Mouse (Mus musculus) monocyte, adult 5-6 weeks (primary cell): Measurements from ENCODE around the gene Abl1. TPM values are rescaled to one million over a fixed set of nuclear protein-coding genes. Genes with fewer than 3 reads are reported as not detected.

ENCODE experiments used
- ATAC-seq: fragments of 153-309, 156-312 bp; replicated peaks from 2 replicates; pipeline ENCODE4 v1.8.0; 2017; ENCODE audit warnings: mild to moderate bottlenecking; ENCODE audit not compliant: low TSS enrichment, insufficient number of reproducible peaks, severe bottlenecking, poor library complexity, low FRiP score
- total RNA-seq: library from RNA; stranded (forward); fragments of 200-1000, 200-491, 200-594 nt; gene quantifications from 3 replicates; pipeline ENCODE4 v1.2.3, GENCODE M21; 2017

Abl1 gene
- total RNA-seq, 1 experiment from 2014 or later, result 22.7 TPM

DNA sequence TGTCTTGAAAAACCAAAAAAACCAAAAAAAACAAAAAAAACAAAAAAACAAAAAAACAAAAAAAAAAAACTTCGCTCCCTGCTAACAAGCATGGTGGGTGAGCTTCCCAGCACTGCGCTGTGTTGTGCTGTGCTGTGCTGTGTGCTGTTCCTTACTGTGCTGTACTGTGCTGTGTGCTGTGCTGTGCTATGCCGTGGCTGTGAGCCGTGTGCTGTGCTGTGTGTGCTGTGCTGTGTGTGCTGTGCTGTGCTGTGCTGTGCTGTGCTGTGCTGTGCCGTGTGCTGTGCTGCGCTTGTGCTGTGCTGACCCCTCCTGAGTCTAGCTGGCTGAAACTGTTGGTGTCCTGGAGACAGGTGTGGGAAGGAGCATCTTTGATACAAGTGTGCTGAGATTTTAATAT is 78.9 kb downstream of the Abl1 start:
- ATAC-seq, result no peak

DNA sequence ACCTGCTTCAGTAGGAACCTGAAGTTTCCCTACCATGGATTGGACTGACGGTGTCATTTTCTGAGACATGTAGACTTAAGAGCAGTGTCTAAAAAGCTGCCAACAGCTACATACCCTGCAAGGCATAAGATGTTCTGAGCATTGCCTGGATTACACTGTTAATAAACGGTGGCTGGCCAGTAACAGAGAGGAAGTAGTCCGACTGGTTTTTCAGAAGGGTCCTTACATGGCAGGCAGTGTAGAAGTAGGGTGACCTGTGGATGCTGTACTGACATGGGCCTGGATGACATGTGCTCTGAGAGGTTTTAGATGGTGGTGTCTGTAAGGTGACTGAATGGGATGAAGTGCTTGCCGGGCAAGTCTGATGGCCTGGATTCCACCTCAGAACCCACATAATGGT is 79.6 kb downstream of the Abl1 start:
- no peak for ATAC-seq

DNA sequence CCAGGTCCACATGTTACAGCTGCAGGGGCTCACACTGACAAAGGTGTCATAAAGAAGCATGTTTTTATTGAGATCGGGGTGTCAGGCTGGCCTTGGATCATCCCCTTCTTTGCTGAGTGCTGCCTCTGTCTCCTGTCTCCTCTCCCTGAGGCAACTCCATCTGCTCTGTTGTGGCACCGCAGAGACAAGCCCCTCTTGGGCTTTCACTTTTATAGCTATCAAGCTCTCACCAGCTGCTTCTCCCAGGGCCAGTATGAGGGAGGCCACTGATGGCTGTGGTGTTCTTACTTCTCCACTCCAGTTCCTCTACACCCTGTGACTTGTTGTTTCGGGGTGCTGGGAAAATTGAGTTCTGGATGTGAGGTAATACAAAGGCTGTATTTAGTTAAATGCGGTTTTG is 80.9 kb downstream of the Abl1 start:
- peak; percentile 33; the same call in 1 of the 2 replicates for ATAC-seq

DNA sequence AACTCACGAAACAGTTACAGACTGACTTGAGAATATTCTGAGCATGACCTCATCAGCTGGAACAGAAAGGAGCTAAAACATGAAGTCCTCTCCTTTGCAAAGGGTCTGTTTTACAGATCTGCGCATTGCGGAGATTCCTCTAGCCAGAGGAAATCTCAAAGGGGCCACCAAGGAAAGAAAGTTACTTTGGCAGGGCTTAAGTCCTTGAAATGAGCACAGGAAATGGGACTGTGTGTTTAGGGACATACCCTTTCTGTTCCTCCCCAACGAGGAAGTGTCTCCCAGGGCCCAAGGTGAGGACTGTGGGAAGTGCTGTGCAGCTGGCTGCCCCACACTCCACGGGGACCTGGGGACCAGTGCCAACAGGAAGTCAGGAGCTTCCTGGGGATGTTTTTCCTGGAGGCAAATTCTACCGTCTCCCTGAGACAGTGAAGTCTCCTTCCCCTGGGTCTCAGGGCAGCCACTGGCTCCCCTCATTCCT is 81.5 kb downstream of the Abl1 start:
- peak; percentile 27; the same call in 1 of the 2 replicates for ATAC-seq

DNA sequence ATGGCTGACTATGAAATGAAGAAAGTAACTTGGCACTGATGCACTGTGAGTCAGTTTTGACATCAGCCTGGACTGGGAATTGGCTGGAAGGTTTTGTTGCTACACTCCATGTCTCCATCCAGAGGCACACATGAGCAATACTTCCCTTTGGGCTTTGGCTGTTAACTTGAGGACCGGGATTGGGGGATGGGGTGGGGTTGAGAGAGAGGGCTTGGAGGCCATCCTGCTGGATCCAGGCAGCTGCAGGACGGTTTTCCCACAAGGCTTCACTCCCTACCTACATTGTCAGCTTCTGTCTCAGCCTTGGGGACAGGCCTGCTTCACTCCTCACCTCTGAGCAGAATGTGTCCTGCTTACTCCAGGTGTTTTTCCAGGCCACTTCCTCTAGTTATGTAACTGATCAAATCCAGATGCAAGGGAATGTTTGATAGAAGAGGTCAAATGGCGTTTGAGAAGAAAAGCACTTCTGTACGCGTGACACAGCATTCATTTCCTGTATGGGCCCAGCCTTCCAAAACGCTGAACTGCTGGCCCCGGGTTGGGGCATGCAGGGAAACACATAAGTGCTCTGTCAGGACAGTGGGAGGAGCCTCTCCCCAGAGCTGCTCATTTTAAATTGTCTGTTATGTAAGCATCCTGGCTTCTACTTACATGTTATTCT is 82.7 kb downstream of the Abl1 start:
- ATAC-seq, result peak; percentile 84

DNA sequence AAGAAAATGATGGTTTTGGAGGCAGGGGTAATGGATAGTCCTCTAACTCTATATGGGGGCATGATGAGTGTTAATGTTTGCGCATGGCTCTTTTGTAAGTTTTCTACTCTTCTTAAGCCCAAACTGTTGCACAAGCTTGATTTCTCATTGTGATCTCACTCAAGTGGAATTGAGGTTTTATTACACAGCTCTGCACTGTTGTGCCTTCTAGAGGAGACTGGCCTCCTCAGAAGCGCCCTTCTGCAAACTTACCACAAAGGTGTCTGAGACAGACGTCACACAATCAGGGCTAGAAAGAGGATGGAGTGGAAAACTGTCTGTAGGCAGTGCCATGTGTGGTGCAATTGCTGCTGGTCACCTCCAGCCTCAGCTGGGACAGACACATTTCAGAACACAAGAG is 88.3 kb downstream of the Abl1 start:
- ATAC-seq, result no peak

DNA sequence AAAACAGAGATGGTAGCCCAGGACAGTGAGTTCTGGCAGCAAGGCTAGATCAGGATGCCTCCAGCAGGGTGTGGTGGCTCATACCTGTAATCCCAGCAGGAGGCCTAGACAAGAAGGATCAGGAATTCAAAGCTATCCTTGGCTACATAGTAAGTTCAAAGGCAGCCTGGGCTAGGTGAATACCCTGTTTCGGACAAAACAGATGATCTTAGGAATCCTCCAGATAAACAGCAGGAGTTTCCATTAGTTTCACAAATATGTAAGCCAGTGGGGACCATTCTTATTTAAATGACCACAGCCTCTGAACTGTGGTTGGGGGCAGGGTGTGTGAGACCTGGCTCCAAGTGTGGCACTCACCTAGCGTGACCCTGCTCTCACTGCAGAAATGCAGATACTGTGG is 91.1 kb downstream of the Abl1 start:
- no peak for ATAC-seq

DNA sequence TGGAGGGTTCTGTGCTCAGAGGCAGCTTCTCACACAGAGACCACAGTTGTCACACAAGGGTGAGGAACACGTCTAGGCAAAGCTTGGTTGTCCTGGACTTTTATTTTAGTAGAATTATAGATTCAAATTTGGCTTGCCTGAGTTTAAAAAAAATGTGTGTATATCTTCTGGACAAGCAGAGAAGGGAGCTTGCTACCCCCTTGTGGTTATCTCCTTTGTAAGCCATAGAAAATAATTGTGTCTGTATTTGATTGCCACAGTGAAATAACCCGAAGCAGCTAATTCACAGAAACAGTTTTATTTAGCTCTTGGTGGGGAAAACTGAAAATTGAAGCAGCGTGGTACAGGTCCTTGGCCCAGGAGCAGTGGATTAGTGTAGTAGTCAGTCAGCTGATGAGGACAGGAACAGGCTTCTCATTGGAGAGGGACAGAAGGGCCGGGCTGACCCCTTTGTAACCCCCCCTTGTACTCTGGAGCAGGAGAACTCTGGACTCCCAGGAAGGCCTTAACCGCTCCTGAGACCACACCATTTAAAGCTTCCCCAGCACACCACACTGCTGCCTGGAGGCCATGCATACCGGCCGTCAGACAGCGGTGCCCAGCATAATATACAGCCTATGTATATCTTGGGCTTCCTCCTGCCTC is 94.9 kb downstream of the Abl1 start:
- ATAC-seq, result no peak

DNA sequence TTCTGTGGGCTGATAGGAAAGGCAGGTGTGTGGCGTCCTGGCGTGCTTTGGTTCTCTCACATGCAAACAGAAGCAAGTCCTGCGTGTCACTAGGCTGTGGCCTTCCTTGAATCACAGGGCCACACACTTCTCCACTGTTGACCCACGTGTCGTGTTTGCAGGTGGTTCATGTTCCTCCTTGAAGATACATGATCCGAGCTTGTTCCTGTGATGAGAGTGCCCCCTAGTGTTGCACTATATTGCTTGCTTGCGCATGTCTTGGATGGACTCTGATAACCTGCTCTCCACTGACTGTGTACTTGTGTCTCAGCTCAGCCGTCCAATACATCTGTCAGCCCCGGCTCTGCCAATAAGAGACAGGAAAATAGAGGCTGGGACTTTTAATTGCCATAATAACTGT is 96.9 kb downstream of the Abl1 start:
- ATAC-seq, result peak; percentile 86

DNA sequence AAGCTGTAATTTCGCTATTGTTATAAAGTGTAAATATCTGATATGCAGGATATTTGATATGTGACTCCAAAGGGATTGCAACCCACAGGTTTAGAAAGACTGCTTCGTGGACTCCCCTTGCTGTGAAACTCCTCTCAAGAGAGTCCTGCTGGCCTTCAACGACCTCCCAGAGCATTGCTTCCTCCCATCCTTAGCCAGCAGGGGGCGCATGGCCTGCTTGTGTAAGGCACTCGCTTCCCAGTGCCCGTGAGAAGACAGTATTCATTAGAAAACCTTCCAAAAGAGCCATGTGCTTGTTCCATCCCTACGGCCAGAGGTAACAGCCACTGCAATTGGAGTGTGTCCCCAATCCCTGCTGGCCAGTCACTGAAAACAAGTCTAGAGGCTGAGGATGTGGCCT is 98.9 kb downstream of the Abl1 start:
- 0 out of 2 replicates have a peak, but pooled peaks have one; percentile 53 for ATAC-seq

DNA sequence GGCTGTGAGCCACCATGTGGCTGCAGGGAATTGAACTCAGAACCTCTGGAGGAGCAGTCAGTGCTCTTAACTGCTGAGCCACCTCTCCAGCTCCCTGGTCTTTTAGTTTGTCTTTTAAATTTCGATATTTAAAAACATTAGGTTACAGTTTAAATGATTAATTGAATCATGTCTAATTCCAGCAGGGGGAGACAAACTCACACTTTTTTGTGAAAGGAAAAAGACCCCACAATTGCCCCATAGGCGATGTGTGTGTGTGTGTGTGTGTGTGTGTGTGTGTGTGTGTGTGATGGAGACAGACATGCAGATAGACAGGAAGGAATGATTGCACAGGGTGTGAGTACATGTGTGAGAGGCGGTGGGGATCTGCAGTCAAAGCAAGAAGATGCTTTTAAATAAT is 100.1 kb downstream of the Abl1 start:
- no peak for ATAC-seq

DNA sequence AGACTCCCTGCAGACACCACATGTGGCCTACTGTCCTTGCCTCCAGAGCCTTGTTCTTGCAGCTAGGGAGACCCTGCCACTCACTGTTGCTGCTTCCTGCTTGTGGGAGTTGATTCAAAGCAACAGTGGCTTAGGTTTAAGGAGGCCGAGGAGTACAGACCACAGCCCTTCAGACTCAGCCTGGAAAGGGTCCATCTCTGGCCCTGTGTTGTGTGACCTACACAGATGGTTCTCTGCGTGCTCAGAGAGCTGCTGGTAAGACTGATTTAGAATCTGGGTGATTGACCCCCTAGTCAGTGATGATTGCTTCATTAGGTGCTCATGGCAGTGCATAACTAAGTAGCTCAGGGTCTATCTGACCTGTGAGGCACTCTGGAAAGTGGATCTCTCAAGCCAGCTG is 101.0 kb downstream of the Abl1 start:
- no peak for ATAC-seq

DNA sequence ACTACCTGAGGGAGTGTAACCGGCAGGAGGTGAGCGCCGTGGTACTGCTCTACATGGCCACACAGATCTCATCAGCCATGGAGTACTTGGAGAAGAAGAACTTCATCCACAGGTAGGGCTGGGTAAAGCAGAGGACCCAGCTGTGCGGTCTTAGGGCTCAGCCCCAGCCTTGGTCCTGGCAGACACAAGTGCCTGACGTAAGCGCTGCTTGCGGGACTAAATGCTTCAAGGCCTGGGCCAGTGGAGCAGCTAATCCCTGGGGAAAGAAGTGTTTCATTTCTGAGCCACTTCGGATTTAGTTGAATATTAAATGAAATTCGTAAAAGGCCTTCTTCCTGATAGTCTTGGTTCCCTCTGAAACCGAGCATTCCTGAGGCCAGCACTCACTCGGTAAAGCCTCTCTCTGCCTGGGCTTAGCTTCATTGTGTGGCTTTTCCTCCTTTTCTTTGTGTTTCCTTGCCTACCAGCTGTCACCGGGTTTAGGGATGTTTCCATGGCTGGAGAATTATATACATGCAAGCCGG is 102.6 kb downstream of the Abl1 start:
- no peak for ATAC-seq

DNA sequence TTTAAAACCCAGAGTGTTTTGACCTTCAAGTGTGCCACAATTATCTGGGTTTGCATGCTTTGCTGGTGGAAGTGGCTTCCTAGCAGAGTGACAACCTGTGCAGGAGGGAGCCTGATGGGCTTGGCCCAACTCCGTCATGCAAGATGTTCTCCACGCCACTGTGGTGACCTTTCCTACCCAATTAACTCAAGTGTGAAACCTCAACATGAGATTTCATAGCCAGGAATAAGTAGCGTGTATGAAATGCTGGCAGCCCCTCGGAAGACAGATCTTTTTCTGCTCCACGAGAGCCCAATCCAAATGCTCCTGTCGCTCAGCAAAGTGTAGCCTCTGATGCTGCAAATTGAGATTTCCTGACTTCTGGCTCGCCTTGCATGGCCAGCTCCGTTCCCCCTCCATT is 103.1 kb downstream of the Abl1 start:
- ATAC-seq, result no peak

DNA sequence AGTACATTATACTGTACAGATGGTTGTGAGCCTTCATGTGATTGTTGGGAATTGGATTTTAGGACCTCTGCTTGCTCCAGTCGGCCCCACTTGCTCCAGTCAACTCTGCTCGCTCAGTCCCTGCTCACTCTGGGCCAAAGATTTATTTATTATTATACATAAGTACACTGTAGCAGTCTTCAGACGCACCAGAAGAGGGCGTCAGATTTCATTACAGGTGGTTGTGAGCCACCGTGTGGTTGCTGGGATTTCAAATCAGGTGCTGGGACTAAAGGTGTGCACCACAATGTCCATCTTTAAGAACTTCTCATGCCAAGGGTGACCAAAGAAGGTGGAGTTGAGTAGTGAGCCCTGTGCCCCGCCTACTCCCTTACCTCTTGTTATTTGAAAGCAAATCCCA is 104.4 kb downstream of the Abl1 start:
- ATAC-seq, result no peak

DNA sequence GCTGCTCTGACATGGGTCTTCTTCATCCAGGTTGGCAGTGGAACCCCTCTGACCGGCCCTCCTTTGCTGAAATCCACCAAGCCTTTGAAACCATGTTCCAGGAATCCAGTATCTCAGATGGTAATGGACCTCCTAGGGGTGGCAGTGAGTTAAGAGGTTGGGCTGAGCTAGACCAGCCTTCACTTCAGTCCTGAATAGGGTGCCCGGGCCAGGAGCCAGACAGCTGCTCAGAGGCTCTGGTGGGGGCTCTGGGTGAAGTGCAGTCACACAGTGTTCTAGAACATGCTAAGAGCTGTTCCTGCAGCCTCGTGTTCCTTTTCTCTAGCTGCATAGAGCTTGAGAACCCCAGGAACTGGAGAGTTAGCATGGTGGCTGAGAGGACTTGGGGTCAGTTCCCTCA is 108.8 kb downstream of the Abl1 start:
- no peak for ATAC-seq

DNA sequence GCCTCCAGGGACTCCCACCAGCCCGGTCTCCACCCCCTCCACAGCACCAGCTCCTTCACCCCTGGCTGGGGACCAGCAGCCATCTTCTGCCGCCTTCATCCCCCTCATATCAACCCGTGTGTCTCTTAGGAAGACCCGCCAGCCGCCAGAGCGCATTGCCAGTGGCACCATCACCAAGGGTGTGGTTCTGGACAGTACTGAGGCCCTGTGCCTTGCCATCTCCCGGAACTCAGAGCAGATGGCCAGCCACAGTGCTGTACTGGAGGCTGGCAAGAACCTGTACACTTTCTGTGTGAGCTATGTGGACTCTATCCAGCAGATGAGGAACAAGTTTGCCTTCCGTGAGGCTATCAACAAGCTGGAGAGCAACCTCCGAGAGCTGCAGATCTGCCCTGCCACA is 113.2 kb downstream of the Abl1 start:
- no peak for ATAC-seq

DNA sequence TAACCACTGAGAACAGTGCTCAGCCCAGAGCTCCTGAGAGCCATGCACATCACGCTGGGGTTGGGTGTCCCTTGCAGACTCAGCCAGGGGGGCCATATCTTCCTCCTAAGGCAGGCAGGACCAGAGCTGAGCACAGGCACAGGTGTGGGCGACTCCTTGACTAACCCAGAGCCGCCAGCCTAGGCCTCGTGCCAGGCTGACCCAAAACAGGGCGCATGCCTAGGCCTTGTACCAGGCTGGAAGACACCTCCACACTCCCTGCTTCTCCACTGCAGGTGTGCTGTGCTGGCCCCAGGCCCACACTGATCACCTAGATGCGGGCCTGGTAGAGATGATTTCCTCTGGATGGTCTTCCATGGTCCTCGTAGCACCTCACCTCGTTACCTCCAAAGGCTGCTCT is 114.6 kb downstream of the Abl1 start:
- ATAC-seq, result no peak

DNA sequence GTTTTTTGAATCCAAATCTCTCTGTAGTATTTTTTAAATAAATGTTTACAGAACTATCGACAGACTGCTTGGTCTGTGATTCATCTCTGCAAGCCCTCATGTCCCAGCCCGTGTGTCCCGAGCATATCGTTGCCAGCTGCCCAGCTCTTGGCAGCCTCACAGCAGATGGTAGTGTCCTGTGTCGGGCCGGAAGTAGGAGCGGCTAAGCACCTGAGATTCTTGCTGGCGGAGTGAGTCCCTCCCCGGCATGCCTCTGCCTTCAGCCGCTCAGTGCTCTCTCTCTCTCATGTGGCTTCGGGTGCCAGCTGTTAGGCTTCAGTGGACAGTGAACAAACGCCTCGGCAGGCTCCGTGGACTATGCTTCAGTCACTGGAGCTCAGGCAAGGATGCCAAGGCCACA is 115.3 kb downstream of the Abl1 start:
- no peak for ATAC-seq

DNA sequence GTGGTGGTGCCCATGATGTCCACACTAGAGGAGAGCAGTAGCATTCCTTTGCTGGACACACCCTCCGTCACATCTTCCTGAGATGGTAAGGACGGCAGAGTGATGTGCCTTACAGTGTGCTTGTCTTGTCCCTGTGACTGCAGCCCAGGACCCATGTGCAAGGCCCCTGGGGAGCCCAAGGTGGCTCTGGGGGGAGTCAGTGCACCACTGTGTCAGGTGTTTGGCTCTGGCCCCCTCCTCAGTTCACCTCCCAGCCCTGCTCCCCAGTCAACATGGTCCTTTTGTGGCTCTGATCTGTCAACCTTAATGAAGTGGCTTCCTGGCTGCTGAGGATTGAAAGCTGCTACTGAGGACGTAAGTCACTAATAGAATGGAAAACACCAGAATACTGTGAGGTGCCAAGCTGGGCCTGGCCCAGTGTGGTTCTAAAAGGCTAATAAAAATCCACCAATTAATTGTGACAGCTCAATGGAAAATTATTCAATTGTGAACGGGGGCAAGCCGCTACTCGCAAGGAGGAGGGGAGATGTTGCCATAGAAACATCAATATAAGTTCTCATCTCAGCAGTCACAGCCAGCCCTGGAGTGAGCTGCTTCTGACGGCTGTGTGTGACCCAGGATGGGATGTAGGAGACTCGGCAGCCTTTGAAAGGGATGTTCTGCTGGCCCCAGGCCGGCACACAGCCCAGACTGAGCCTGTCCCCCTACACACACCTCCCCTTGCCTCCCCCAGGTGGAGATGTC is 118.6 kb downstream of the Abl1 start:
- no peak for ATAC-seq
